Mouse (Mus musculus): Measurements from ENCODE around the gene Vasn. TPM values are rescaled to one million over a fixed set of nuclear protein-coding genes. Genes with fewer than 3 reads are reported as not detected.
A peak's percentile ranks its signal among the peaks of the same experiment; 100 is the strongest.

The Vasn gene
- total RNA-seq, 1 experiment, result 8.7 TPM

GRCm38 (mm10) chr16:4659326-4659725 lies 19.6 kb downstream of the Vasn start:
- H3K9ac ChIP-seq (ENCODE audit: insufficient read depth, low read depth, low read length, poor library complexity, severe bottlenecking), result peak overlapping the region; percentile 42; the same call in 1 of the 2 replicates
- H3K9me3 ChIP-seq (ENCODE audit: control insufficient read depth, insufficient read depth, low read depth, low read length), result no peaks in the 10 kb centered on the region
- H3K36me3 ChIP-seq (ENCODE audit: control insufficient read depth, insufficient read depth, low read length, poor library complexity, severe bottlenecking), result peaks cover 8% of the 10 kb centered on the region; the same call in 1 of the 2 replicates
- in situ Hi-C loops (cut with MboI; ENCODE audit: low sequenced_read_pairs in 2 of 2, unreplicated experiment in 2 of 2), result no loop called here
- DNase-seq (ENCODE audit: low read depth, low spot score), result no peak
- H3K27ac ChIP-seq (ENCODE audit: insufficient read depth, low read depth, low read length, poor library complexity, severe bottlenecking), result peak overlapping the region; percentile 24; the same call in 1 of the 2 replicates
- TF ChIP-seq CHD2 (IDR thresholded peaks at IDR 0.05; ENCODE audit: low read depth, low read length) (no peak), MAFK (IDR thresholded peaks at IDR 0.05; ENCODE audit: insufficient read depth, low read depth, low read length) (no peak), ZNF384 (IDR thresholded peaks at IDR 0.05; ENCODE audit: low read depth, low read length) (no peak), HCFC1 (IDR thresholded peaks at IDR 0.05; ENCODE audit: borderline replicate concordance, insufficient read depth, low read length) (no peak), ZC3H11A (IDR thresholded peaks at IDR 0.05; ENCODE audit: borderline replicate concordance, low read depth, low read length) (no peak)
- H3K4me3 ChIP-seq (ENCODE audit: insufficient read depth in 1 of 2, low read depth in 1 of 2, low read length in 2 of 2, poor library complexity in 1 of 2, severe bottlenecking in 1 of 2), result no peak overlapping the region
- peaks cover 0 to 18% of the 10 kb centered on the region in 2 experiments; a peak in 2 of 4 replicates for H3K4me1 ChIP-seq (ENCODE audit: control insufficient read depth in 2 of 2, insufficient read depth in 2 of 2, low read length in 2 of 2, poor library complexity in 1 of 2)

- H3K27ac ChIP-seq (ENCODE audit: insufficient read depth, low read depth, low read length, poor library complexity, severe bottlenecking), result no peak overlapping the region
- TF ChIP-seq ZC3H11A (IDR thresholded peaks at IDR 0.05; ENCODE audit: borderline replicate concordance, low read depth, low read length), result no peak
- TF ChIP-seq CHD2 (IDR thresholded peaks at IDR 0.05; ENCODE audit: low read depth, low read length), result no peak
- TF ChIP-seq MAFK (IDR thresholded peaks at IDR 0.05; ENCODE audit: insufficient read depth, low read depth, low read length), result no peak
- TF ChIP-seq ZNF384 (IDR thresholded peaks at IDR 0.05; ENCODE audit: low read depth, low read length), result no peak
- no peak for TF ChIP-seq HCFC1 (IDR thresholded peaks at IDR 0.05; ENCODE audit: borderline replicate concordance, insufficient read depth, low read length)
- no peak overlapping the region for H3K4me3 ChIP-seq (ENCODE audit: insufficient read depth in 1 of 2, low read depth in 1 of 2, low read length in 2 of 2, poor library complexity in 1 of 2, severe bottlenecking in 1 of 2)
- in situ Hi-C loops (cut with MboI; ENCODE audit: low sequenced_read_pairs in 2 of 2, unreplicated experiment in 2 of 2), result no loop called here
- H3K9me3 ChIP-seq (ENCODE audit: control insufficient read depth, insufficient read depth, low read depth, low read length), result no peaks in the 10 kb centered on the region
- H3K9ac ChIP-seq (ENCODE audit: insufficient read depth, low read depth, low read length, poor library complexity, severe bottlenecking), result no peak overlapping the region
- DNase-seq (ENCODE audit: low read depth, low spot score), result no peak
- peaks cover 0 to 14% of the 10 kb centered on the region in 2 experiments; a peak in 2 of 4 replicates for H3K4me1 ChIP-seq (ENCODE audit: control insufficient read depth in 2 of 2, insufficient read depth in 2 of 2, low read length in 2 of 2, poor library complexity in 1 of 2)
- peaks cover 1% of the 10 kb centered on the region; the same call in 1 of the 2 replicates for H3K36me3 ChIP-seq (ENCODE audit: control insufficient read depth, insufficient read depth, low read length, poor library complexity, severe bottlenecking)
Measured at GRCm38 (mm10) chr16:4661605-4662004, 21.9 kb downstream of the Vasn start.

GRCm38 (mm10) chr16:4663806-4664205 lies 24.1 kb downstream of the Vasn start:
- no peak overlapping the region for H3K27ac ChIP-seq (ENCODE audit: insufficient read depth, low read depth, low read length, poor library complexity, severe bottlenecking)
- peaks cover 0 to 8% of the 10 kb centered on the region in 2 experiments; a peak in 2 of 4 replicates for H3K4me1 ChIP-seq (ENCODE audit: control insufficient read depth in 2 of 2, insufficient read depth in 2 of 2, low read length in 2 of 2, poor library complexity in 1 of 2)
- H3K9me3 ChIP-seq (ENCODE audit: control insufficient read depth, insufficient read depth, low read depth, low read length), result no peaks in the 10 kb centered on the region
- DNase-seq (ENCODE audit: low read depth, low spot score), result no peak
- peaks cover 3% of the 10 kb centered on the region; the same call in 1 of the 2 replicates for H3K36me3 ChIP-seq (ENCODE audit: control insufficient read depth, insufficient read depth, low read length, poor library complexity, severe bottlenecking)
- in situ Hi-C loops (cut with MboI; ENCODE audit: low sequenced_read_pairs in 2 of 2, unreplicated experiment in 2 of 2), result no loop called here
- H3K4me3 ChIP-seq (ENCODE audit: insufficient read depth in 1 of 2, low read depth in 1 of 2, low read length in 2 of 2, poor library complexity in 1 of 2, severe bottlenecking in 1 of 2), result no peak overlapping the region
- no peak overlapping the region for H3K9ac ChIP-seq (ENCODE audit: insufficient read depth, low read depth, low read length, poor library complexity, severe bottlenecking)
- TF ChIP-seq ZC3H11A (IDR thresholded peaks at IDR 0.05; ENCODE audit: borderline replicate concordance, low read depth, low read length), result no peak

GRCm38 (mm10) chr16:4665726-4666125 lies 26.0 kb downstream of the Vasn start:
- DNase-seq (ENCODE audit: low read depth, low spot score), result no peak
- Histone ChIP-seq H3K4me1 (ENCODE audit: control insufficient read depth in 2 of 2, insufficient read depth in 2 of 2, low read length in 2 of 2, poor library complexity in 1 of 2) (peaks cover 0 to 4% of the 10 kb centered on the region in 2 experiments; a peak in 1 of 4 replicates), H3K36me3 (ENCODE audit: control insufficient read depth, insufficient read depth, low read length, poor library complexity, severe bottlenecking) (peaks cover 8% of the 10 kb centered on the region; the same call in 1 of the 2 replicates), H3K27ac (ENCODE audit: insufficient read depth, low read depth, low read length, poor library complexity, severe bottlenecking) (no peak overlapping the region), H3K9me3 (ENCODE audit: control insufficient read depth, insufficient read depth, low read depth, low read length) (no peaks in the 10 kb centered on the region), H3K9ac (ENCODE audit: insufficient read depth, low read depth, low read length, poor library complexity, severe bottlenecking) (no peak overlapping the region), H3K4me3 (ENCODE audit: insufficient read depth in 1 of 2, low read depth in 1 of 2, low read length in 2 of 2, poor library complexity in 1 of 2, severe bottlenecking in 1 of 2) (no peak overlapping the region)
- in situ Hi-C loops (cut with MboI; ENCODE audit: low sequenced_read_pairs in 2 of 2, unreplicated experiment in 2 of 2), result loop anchor here in 1 of 2 experiments (5.0 kb wide), 1 partner anchor 33 kb away; no protein-coding TSS in a partner anchor
- no peak for TF ChIP-seq HCFC1 (IDR thresholded peaks at IDR 0.05; ENCODE audit: borderline replicate concordance, insufficient read depth, low read length)
- no peak for TF ChIP-seq ZNF384 (IDR thresholded peaks at IDR 0.05; ENCODE audit: low read depth, low read length)
- no peak for TF ChIP-seq ZC3H11A (IDR thresholded peaks at IDR 0.05; ENCODE audit: borderline replicate concordance, low read depth, low read length)
- no peak for TF ChIP-seq MAFK (IDR thresholded peaks at IDR 0.05; ENCODE audit: insufficient read depth, low read depth, low read length)
- no peak for TF ChIP-seq CHD2 (IDR thresholded peaks at IDR 0.05; ENCODE audit: low read depth, low read length)

All from ES-E14 (cell line).